Mouse (Mus musculus): ENCODE data around the gene Gadd45a.

GRCm38 (mm10) chr6:67023729-67024128 is 13.5 kb downstream of the Gadd45a start:
- TF ChIP-seq MYOD1 (IDR thresholded peaks at IDR 0.05; ENCODE audit: control insufficient read depth in 1 of 3, insufficient read length in 2 of 3, low read depth in 2 of 3) (no peak), POLR2A (IDR thresholded peaks at IDR 0.05; ENCODE audit: insufficient read length, low read depth) (no peak), MYOG (IDR thresholded peaks at IDR 0.05; ENCODE audit: control insufficient read depth in 1 of 3, insufficient read depth in 1 of 3, insufficient read length in 2 of 3, low read depth in 2 of 3) (no peak)

All from myocyte (in vitro differentiated cells).